Mouse (Mus musculus) bone marrow macrophage, adult 2 months (primary cell): ENCODE data around the gene Scaf11.

Source experiments
- CTCF ChIP-seq: IDR thresholded peaks from 2 replicates; pipeline ENCODE4 v1.5.1; 2012; ENCODE audit warnings: low read depth, mild to moderate bottlenecking, low read length, moderate library complexity
- POLR2A ChIP-seq: IDR thresholded peaks from 2 replicates; pipeline ENCODE4 v1.6.1; 2012; ENCODE audit warnings: mild to moderate bottlenecking, low read depth, low read length, borderline replicate concordance

- TF ChIP-seq CTCF: no peak
- TF ChIP-seq POLR2A: no peak
Measured at GRCm38 (mm10) chr15:96461541-96462512, 1.2 kb upstream of the Scaf11 start.
